Mouse (Mus musculus) myocyte (in vitro differentiated cells): Measurements from ENCODE around the gene Ifnar2.

Experiments used
- MAX ChIP-seq: IDR thresholded peaks from one replicate; pipeline ENCODE4 v1.6.1; 2011; ENCODE audit warnings: low read depth, mild to moderate bottlenecking, control low read depth
- TCF12 ChIP-seq: IDR thresholded peaks from one replicate; pipeline ENCODE4 v1.6.1; 2011; ENCODE audit warnings: mild to moderate bottlenecking, control low read depth; ENCODE audit not compliant: poor library complexity, insufficient read depth, severe bottlenecking

DNA sequence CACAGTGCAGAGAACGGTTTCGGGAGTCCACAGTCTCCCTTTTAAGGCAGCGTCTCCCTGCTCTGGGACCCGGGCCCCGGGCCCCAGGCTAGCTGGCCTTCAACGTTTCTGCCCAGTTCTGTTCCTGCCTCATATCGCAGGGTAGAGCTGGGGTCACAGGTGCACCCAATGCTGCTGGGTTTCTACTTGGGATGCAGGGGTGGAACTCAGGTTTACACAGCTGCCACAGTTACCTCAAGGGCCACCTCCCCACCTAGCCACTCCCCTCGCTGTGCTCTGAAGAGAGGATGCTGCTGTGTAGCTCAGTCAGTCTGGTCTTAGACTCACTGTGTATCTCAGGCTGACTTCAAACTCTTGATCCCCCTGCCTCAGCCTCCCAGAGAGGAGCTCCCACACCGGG, 26.1 kb upstream of the Ifnar2 start:
- TF ChIP-seq TCF12 (no peak), MAX (no peak)
